Mouse (Mus musculus) hindbrain, embryonic 16.5 days (tissue): ENCODE data around the gene Pou2f1. TPM values are rescaled to one million over a fixed set of nuclear protein-coding genes. Genes with fewer than 3 reads are reported as not detected.

Experiments used
- ATAC-seq: fragments of 200-750 bp; cut with Nextera tagmentation; 2 replicates; pipeline ENCODE4 v1.8.0; 2017; ENCODE audit warnings: moderate TSS enrichment, moderate library complexity
- H3K27ac ChIP-seq: fragments of 300-500 bp; sonication (generic); 2 replicates; pipeline ENCODE4 v1.5.1; 2014; ENCODE audit warnings: low read depth, mild to moderate bottlenecking, control low read depth, low read length, moderate library complexity
- H3K27me3 ChIP-seq: fragments of 300-500 bp; sonication (generic); replicated peaks from 2 replicates; pipeline ENCODE4 v1.6.1; 2014; ENCODE audit warnings: low read length; ENCODE audit not compliant: control insufficient read depth, insufficient read depth
- H3K36me3 ChIP-seq: fragments of 300-500 bp; sonication (generic); 2 replicates; pipeline ENCODE4 v1.6.1; 2014; ENCODE audit warnings: mild to moderate bottlenecking, low read length, moderate library complexity, mixed read lengths; ENCODE audit not compliant: control insufficient read depth, insufficient read depth
- H3K4me1 ChIP-seq: fragments of 300-500 bp; sonication (generic); 2 replicates; pipeline ENCODE4 v1.6.1; 2014; ENCODE audit warnings: low read depth, low read length; ENCODE audit not compliant: control insufficient read depth, insufficient read depth
- H3K4me2 ChIP-seq: fragments of 300-500 bp; sonication (generic); 2 replicates; pipeline ENCODE4 v1.6.1; 2014; ENCODE audit warnings: mild to moderate bottlenecking, low read length, control low read depth, moderate library complexity
- H3K4me3 ChIP-seq: fragments of 300-500 bp; sonication (generic); 2 replicates; pipeline ENCODE4 v1.5.1; 2014; ENCODE audit warnings: mild to moderate bottlenecking, low read length, control low read depth, moderate library complexity
- H3K9ac ChIP-seq: fragments of 300-500 bp; sonication (generic); 2 replicates; pipeline ENCODE4 v1.6.1; 2014; ENCODE audit warnings: low read depth, mild to moderate bottlenecking, control low read depth, low read length, moderate library complexity
- H3K9me3 ChIP-seq: fragments of 300-500 bp; sonication (generic); 2 replicates; pipeline ENCODE4 v1.6.1; 2014; ENCODE audit warnings: mild to moderate bottlenecking, low read length, moderate library complexity; ENCODE audit not compliant: control insufficient read depth
- WGBS: fragments of 180-500 bp; shearing (Covaris S2); extraction: QIAGEN DNeasy Blood & Tissue Kit; methylation state at CpG from one replicate; pipeline ENCODE4 v1.1.7; 2014; 5-methylcytosine and 5-hydroxymethylcytosine counted together
- polyA plus RNA-seq: library from polyadenylated mRNA; unstranded; fragments of >200 nt; fragmentation: Nextera tagmentation; extraction: Ambion mirVana; gene quantifications from 2 replicates; pipeline ENCODE4 v1.2.1, GENCODE M21; 2015

The Pou2f1 gene
- polyA plus RNA-seq, 1 experiment from 2014 or later = 14.3 TPM

DNA sequence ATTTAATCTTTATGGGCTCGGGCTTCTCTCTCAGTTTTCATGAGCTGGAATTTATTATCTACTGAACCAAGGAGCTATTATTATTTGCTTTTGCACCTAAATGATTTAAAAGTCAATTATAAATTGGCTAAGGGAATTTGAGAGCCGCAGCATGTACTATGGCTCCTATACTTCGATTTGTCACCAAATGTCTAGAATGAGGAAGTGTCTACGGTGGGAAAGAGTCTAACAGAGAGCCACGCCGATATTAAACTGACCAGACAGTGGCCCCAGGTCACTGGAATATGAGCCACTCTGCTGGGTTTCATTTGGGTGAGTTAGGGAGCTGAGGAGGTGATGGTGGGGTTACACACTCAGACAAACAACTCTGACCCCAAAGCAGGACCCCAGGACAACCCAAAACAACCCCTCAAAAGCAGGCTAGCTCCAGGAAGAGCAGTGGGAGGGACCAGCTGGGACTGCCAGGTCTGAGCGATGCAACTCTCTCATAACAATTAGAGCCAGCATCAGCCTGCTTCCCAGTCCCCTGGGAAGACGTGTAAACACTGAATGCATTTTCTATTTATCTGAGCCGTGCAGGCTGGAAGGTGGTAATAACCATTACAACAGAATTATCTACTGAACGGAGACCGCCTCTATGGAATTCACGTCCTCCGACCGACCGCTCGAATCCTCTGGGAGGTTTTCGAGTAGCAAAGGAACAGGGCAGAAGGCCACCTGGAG is 168.4 kb downstream of the Pou2f1 start:
- Histone ChIP-seq H3K4me1 (peaks cover 31% of the 10 kb centered on the region), H3K4me3 (peak overlapping the region; percentile 30)
- WGBS = 12% methylated on average over 17 of the region's 17 CpGs

GRCm38 (mm10) chr1:165833244-165833643 is 169.2 kb downstream of the Pou2f1 start:
- Histone ChIP-seq H3K9ac (no peak overlapping the region), H3K27ac (no peak overlapping the region), H3K27me3 (no peaks in the 10 kb centered on the region), H3K4me2 (no peak overlapping the region), H3K36me3 (no peaks in the 10 kb centered on the region), H3K9me3 (no peaks in the 10 kb centered on the region), H3K4me3 (no peak overlapping the region), H3K4me1 (peaks cover 31% of the 10 kb centered on the region)
- 24% methylated on average over 4 of the region's 4 CpGs for WGBS
- ATAC-seq = peak; percentile 21; the same call in 1 of the 2 replicates

More for the DNA sequence above, 168.4 kb downstream of the Pou2f1 start:
- no peaks in the 10 kb centered on the region for H3K27me3 ChIP-seq
- H3K4me2 ChIP-seq = peak overlapping the region; percentile 56
- no peak overlapping the region for H3K9ac ChIP-seq
- ATAC-seq = peak; percentile 79
- no peaks in the 10 kb centered on the region for H3K36me3 ChIP-seq
- H3K27ac ChIP-seq = peak overlapping the region; percentile 40; the same call in 1 of the 2 replicates
- H3K9me3 ChIP-seq = no peaks in the 10 kb centered on the region

DNA sequence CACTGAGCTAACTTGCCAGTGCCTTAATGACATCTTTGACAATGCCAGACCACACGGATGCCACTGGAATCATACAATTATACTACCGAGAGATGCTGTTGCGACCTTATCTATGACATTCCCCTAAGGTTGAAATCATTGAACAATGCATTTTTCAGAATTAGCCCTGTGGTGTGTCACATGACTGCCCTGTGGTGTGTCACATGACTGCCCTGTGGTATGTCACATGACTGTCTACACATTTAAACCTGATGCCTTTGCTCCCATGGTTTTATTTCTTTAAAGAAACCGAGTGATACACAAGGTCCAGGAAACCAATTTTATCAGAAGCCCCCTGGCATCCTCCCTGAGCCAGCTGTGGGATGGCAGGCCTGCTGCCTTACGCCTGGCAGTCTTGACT is 172.6 kb downstream of the Pou2f1 start:
- 88% methylated on average over 5 of the region's 5 CpGs for WGBS
- Histone ChIP-seq H3K4me2 (no peak overlapping the region), H3K4me1 (peaks cover 11% of the 10 kb centered on the region), H3K27ac (no peak overlapping the region), H3K9me3 (no peaks in the 10 kb centered on the region), H3K4me3 (no peak overlapping the region), H3K36me3 (no peaks in the 10 kb centered on the region), H3K27me3 (no peaks in the 10 kb centered on the region), H3K9ac (no peak overlapping the region)
- no peak for ATAC-seq

DNA sequence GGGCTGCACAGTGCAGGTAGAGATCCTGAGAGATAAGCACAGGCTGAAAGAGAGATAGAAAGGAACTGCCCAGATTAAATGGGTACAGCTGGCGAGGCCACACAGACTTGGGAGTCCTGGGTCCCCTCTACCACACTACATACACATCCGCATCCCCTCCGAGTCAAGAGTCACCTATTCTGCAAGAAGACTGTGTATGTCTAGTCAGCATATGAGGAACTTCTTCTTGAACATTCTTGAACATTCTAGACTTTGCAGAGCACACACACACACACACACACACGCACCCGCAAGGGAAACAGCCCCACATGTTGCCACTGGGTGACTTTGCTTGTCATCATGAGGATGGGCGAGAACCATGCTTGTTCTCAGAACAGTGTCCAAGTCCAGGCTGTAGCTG is 173.9 kb downstream of the Pou2f1 start:
- peaks cover 3% of the 10 kb centered on the region for H3K4me1 ChIP-seq
- no peak overlapping the region for H3K9ac ChIP-seq
- no peak overlapping the region for H3K4me3 ChIP-seq
- H3K36me3 ChIP-seq = no peaks in the 10 kb centered on the region
- H3K4me2 ChIP-seq = no peak overlapping the region
- WGBS = 92% methylated on average over 6 of the region's 6 CpGs
- H3K27me3 ChIP-seq = no peaks in the 10 kb centered on the region; the same call in 1 of the 2 replicates
- no peak overlapping the region for H3K27ac ChIP-seq
- H3K9me3 ChIP-seq = no peaks in the 10 kb centered on the region
- ATAC-seq = no peak

DNA sequence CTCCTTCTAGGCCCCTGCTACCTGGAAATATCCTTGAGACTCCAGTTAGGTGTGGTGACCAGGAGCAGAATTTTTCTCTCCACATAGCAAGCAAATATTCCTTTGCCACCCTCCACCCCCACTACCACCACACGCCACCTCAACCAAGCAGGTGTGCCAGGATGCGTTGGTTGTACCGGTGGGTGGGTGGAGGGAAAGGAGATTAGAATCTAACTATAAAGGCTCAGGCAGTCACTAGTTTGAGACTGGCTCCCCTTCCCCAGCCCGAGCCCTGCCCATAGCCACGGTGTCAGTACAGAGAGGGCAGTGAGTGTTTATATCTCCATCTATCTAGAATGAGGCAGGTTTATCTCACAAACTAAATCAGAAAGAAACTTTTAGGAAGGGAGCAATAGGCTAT is 174.3 kb downstream of the Pou2f1 start:
- Histone ChIP-seq H3K27ac (no peak overlapping the region), H3K4me1 (peaks cover 2% of the 10 kb centered on the region), H3K4me3 (no peak overlapping the region), H3K4me2 (no peak overlapping the region), H3K9ac (no peak overlapping the region), H3K27me3 (no peaks in the 10 kb centered on the region; the same call in 1 of the 2 replicates), H3K9me3 (no peaks in the 10 kb centered on the region), H3K36me3 (no peaks in the 10 kb centered on the region)
- WGBS = 91% methylated on average over 5 of the region's 5 CpGs
- ATAC-seq = no peak

DNA sequence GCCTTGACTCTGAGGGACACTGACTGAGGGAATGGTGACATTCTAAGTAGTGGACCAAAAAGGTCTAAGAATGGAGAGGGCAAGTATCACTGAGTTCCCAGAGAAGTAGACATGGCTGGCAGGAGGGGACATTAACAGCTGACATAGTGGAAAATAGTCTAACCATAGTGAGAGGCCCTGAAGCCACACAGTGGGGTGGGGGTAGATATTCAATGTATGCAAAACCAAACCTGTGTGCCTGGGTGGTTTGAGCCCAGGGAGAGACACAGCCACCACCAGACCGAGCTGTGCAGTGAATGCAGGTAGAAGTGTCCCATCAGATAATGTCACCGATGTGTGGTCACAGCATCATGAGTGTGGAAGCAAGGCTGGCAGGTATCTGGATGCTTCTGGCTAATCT is 180.4 kb downstream of the Pou2f1 start:
- Histone ChIP-seq H3K4me2 (no peak overlapping the region), H3K9me3 (no peaks in the 10 kb centered on the region), H3K27ac (no peak overlapping the region), H3K4me1 (peaks cover 5% of the 10 kb centered on the region; the same call in 1 of the 2 replicates), H3K36me3 (no peaks in the 10 kb centered on the region), H3K4me3 (no peak overlapping the region), H3K27me3 (no peaks in the 10 kb centered on the region; the same call in none of the 2 replicates), H3K9ac (no peak overlapping the region)
- WGBS = 83% methylated on average over 2 of the region's 2 CpGs
- ATAC-seq = no peak

DNA sequence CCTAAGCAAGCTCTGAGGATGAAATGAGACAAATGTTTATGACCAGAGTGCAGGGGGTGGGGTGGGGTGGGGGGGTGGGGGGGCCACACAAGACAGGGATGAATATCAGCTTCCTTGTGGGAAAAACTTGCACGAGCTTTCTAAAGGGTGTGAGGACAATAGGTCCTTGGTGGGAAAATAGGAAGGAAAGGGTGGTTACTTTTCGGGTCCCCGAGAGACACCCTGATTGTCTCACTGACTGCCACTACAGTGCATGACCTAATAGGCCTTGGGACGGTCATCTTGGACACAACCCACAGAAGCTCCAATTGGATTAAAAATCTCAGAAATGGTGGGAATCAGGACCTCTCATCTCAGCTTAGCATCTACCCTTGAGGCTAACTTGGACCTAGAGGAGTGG is 183.3 kb downstream of the Pou2f1 start:
- Histone ChIP-seq H3K27ac (no peak overlapping the region), H3K4me3 (no peak overlapping the region), H3K9ac (no peak overlapping the region), H3K27me3 (no peaks in the 10 kb centered on the region; the same call in none of the 2 replicates), H3K9me3 (no peaks in the 10 kb centered on the region), H3K36me3 (no peaks in the 10 kb centered on the region), H3K4me2 (no peak overlapping the region), H3K4me1 (peaks cover 13% of the 10 kb centered on the region)
- no peak for ATAC-seq
- WGBS = 81% methylated on average over 4 of the region's 4 CpGs

DNA sequence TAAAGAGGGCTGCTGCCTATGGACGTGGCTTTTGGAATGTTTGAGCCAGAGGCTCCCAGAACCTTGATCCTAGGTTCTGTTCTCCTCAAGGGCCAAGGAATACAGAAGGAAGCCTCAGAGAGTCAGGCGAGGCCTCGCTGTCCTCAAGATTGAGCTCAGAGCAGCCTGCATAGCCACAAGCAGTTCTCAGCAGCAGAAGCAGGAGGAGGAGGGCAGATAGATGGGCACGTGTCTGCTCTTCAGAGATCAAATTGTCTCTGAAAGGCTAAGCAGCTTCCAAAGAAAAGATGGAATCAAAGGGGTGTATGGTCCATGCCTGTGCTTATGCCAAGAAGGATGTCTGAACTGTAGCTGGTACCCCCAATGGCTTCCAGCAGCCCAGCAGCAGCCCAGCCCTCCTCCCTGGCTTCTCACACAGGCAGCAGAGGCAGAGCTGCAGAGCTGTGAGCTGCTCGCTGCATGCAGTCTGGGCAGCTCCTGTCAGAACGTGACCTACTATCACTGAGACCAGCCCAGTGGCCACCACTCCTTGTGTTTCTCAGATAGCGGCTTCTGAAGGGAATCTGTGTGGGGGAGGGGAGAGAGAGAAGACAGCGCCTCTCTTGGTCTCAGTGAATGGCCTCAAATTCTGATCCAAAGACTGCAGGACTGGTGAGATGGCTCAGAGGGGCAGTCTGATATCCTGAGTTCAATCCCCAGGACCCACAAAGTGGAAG is 184.2 kb downstream of the Pou2f1 start:
- H3K9me3 ChIP-seq = no peaks in the 10 kb centered on the region
- no peak overlapping the region for H3K4me2 ChIP-seq
- H3K9ac ChIP-seq = 0 out of 2 replicates have a peak overlapping the region, but pooled peaks have one; percentile 29
- H3K36me3 ChIP-seq = no peaks in the 10 kb centered on the region
- peak; percentile 35; the same call in 1 of the 2 replicates for ATAC-seq
- H3K4me1 ChIP-seq = peaks cover 16% of the 10 kb centered on the region
- no peaks in the 10 kb centered on the region; the same call in 1 of the 2 replicates for H3K27me3 ChIP-seq
- WGBS = 34% methylated on average over 8 of the region's 8 CpGs
- no peak overlapping the region for H3K27ac ChIP-seq
- no peak overlapping the region for H3K4me3 ChIP-seq

GRCm38 (mm10) chr1:165817264-165817663 is 185.2 kb downstream of the Pou2f1 start:
- 55% methylated on average over 9 of the region's 9 CpGs for WGBS
- H3K27me3 ChIP-seq = peaks cover 2% of the 10 kb centered on the region
- ATAC-seq = no peak

More at GRCm38 (mm10) chr1:165817264-165817663, 185.2 kb downstream of the Pou2f1 start:
- no peak overlapping the region for H3K27ac ChIP-seq
- H3K4me2 ChIP-seq = no peak overlapping the region
- H3K9ac ChIP-seq = no peak overlapping the region
- H3K4me1 ChIP-seq = peaks cover 16% of the 10 kb centered on the region
- no peak overlapping the region for H3K4me3 ChIP-seq
- no peaks in the 10 kb centered on the region for H3K36me3 ChIP-seq
- H3K9me3 ChIP-seq = no peaks in the 10 kb centered on the region
